Mouse (Mus musculus): ENCODE measurements around the gene Enc1. TPM values are rescaled to one million over a fixed set of nuclear protein-coding genes. Genes with fewer than 3 reads are reported as not detected.

Enc1 gene
- polyA plus RNA-seq, 1 experiment from 2014 or later: 54.9 TPM

DNA sequence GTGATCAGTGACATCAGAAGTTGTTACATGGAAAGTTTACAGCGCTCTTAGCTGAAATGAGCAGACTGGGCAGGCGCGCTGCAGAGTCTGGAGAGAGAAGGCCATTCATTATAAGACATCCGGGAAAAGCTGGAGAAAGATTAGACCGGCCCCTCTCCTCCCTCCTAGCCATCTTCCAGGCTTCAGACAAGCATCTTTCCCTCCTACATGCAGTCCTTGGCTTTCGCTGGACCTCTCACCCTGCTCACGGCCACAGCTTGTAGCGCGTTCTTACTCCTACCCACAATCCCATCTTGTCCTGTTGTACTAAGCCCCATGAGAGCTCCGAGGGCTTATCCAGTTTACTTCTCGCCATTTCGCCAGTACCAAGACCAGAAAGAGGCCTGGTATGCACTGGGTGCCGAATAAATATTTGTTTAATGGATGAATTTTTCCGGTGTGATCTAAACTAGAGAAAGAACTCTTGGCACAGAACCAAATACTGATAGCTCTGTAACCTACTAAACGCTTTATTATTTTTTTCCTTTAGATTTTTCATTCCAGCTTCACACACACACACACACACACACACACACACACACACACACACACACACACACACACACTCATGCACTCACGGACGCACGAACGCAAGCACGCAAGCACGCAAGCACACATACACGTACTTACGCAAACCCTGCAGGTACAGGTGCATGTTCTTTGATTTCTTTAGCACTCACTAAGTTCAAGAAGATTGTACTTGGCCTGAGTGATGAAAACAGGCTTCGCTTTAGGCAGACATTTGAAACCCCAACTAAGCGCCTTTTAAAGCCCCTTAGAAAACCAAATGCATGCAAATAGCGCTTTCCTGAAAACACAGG lies 41.4 kb downstream of the Enc1 start:
- Histone ChIP-seq H3K4me2 (peak overlapping the region; percentile 50), H3K36me3 (no peaks in the 10 kb centered on the region), H3K4me3 (peak overlapping the region; percentile 22), H3K9me3 (no peaks in the 10 kb centered on the region), H3K4me1 (replicated peaks) (peaks cover 14% of the 10 kb centered on the region), H3K27me3 (peaks cover 18% of the 10 kb centered on the region), H3K9ac (peak overlapping the region; percentile 47; the same call in 1 of the 2 replicates), H3K27ac (replicated peaks) (no peak overlapping the region)
- no peak for ATAC-seq (ENCODE audit: low read depth)
- WGBS: 24% methylated on average over 26 of the region's 26 CpGs

- H3K4me2 ChIP-seq: peak overlapping the region; percentile 50; the same call in 1 of the 2 replicates
- no peaks in the 10 kb centered on the region for H3K9me3 ChIP-seq
- no peak overlapping the region for H3K4me3 ChIP-seq
- no peak overlapping the region for H3K9ac ChIP-seq
- peaks cover 14% of the 10 kb centered on the region for H3K4me1 ChIP-seq (replicated peaks)
- no peaks in the 10 kb centered on the region for H3K36me3 ChIP-seq
- H3K27ac ChIP-seq (replicated peaks): no peak overlapping the region
- no peak for ATAC-seq (ENCODE audit: low read depth)
- WGBS: 11% methylated on average over 9 of the region's 9 CpGs
- peaks cover 18% of the 10 kb centered on the region for H3K27me3 ChIP-seq
These were observed 42.0 kb downstream of the Enc1 start for GRCm38 (mm10) chr13:97282911-97283281.

GRCm38 (mm10) chr13:97287046-97287445 lies 46.1 kb downstream of the Enc1 start:
- Histone ChIP-seq H3K9me3 (no peaks in the 10 kb centered on the region), H3K36me3 (no peaks in the 10 kb centered on the region), H3K4me3 (no peak overlapping the region), H3K27ac (replicated peaks) (no peak overlapping the region), H3K27me3 (peaks cover 15% of the 10 kb centered on the region), H3K4me2 (no peak overlapping the region), H3K4me1 (replicated peaks) (peaks cover 26% of the 10 kb centered on the region), H3K9ac (no peak overlapping the region)
- WGBS: 90% methylated on average over 3 of the region's 3 CpGs
- ATAC-seq (ENCODE audit: low read depth): no peak

DNA sequence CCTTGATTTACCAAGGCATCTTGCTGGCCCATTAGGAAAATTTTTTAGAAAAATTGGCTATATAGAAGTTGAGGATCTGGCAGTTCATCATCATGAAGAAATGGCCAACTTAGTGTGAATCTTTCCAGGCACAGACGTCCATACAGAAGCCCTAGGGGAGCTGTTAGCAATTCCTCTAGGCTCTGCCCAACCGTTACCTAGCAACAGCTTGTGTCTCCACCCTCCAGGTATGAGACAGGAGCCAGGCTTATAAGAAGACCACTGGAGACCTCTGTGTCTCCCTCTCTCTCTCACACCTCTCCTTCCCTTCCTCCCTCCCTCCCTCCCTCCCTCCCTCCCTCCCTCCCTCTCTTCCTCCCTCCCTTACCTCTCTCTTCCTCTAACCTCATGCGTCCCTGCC lies 49.8 kb downstream of the Enc1 start:
- Histone ChIP-seq H3K4me3 (no peak overlapping the region), H3K27ac (replicated peaks) (no peak overlapping the region; the same call in 1 of the 2 replicates), H3K9ac (no peak overlapping the region), H3K27me3 (no peaks in the 10 kb centered on the region), H3K4me1 (replicated peaks) (peaks cover 36% of the 10 kb centered on the region), H3K9me3 (no peaks in the 10 kb centered on the region), H3K36me3 (no peaks in the 10 kb centered on the region), H3K4me2 (no peak overlapping the region)
- no peak for ATAC-seq (ENCODE audit: low read depth)
- WGBS: 10% methylated on average over 2 of the region's 3 CpGs

GRCm38 (mm10) chr13:97291354-97291753 lies 50.4 kb downstream of the Enc1 start:
- Histone ChIP-seq H3K4me2 (no peak overlapping the region), H3K27ac (replicated peaks) (peak overlapping the region; percentile 34), H3K9ac (no peak overlapping the region; the same call in 1 of the 2 replicates), H3K36me3 (no peaks in the 10 kb centered on the region), H3K4me3 (no peak overlapping the region), H3K9me3 (no peaks in the 10 kb centered on the region), H3K4me1 (replicated peaks) (peaks cover 37% of the 10 kb centered on the region), H3K27me3 (no peaks in the 10 kb centered on the region)
- ATAC-seq (ENCODE audit: low read depth): 0 out of 2 replicates have a peak, but pooled peaks have one; percentile 30
- WGBS: 76% methylated on average over 17 of the region's 17 CpGs

GRCm38 (mm10) chr13:97292026-97292425 lies 51.1 kb downstream of the Enc1 start:
- 39% methylated on average over 8 of the region's 8 CpGs for WGBS
- no peak overlapping the region for H3K9ac ChIP-seq

DNA sequence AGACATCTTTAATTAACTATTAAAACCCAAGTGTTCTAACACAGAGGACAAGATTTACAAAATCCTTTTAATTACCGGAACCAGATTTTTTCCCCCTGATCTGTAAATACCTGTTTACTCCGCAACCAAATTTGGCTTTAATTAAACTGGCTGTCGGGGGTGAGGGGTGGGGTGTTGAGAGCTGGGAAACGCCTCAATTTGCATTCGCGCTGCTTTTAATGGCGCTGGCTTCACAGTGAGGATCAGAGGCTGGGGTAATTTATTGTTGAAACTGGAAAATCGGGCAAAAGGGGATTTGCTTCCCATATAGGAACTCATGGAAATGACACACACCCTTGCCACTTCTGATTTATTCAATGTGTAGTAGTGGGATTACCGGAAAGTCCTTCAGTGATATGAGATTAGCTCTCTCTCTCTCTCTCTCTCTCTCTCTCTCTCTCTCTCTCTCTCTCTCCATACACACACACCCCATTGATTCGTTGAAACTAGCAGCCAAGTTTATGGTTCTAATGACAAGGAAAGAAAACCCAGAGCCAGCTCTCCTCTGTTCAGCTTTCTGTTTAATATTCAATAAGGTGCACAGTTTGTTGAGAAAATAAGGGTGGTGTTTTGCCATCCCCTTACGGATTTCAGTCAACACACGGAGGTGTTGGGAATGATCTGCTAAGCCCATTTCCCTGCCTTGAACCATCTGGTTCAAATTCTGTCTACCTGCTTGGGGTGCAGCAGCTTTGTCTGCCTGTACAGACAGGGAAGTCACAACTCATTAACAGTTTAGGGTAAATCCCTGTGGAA lies 51.7 kb downstream of the Enc1 start:
- H3K4me3 ChIP-seq: 0 out of 2 replicates have a peak overlapping the region, but pooled peaks have one; percentile 3
- 10% methylated on average over 12 of the region's 12 CpGs for WGBS
- H3K36me3 ChIP-seq: no peaks in the 10 kb centered on the region
- peak overlapping the region; percentile 69 for H3K27ac ChIP-seq (replicated peaks)
- H3K27me3 ChIP-seq: no peaks in the 10 kb centered on the region
- no peaks in the 10 kb centered on the region for H3K9me3 ChIP-seq
- peak; percentile 64 for ATAC-seq (ENCODE audit: low read depth)
- H3K4me2 ChIP-seq: peak overlapping the region; percentile 43
- H3K9ac ChIP-seq: peak overlapping the region; percentile 55; the same call in 1 of the 2 replicates
- H3K4me1 ChIP-seq (replicated peaks): peaks cover 37% of the 10 kb centered on the region

More at GRCm38 (mm10) chr13:97292026-97292425, 51.1 kb downstream of the Enc1 start:
- Histone ChIP-seq H3K4me1 (replicated peaks) (peaks cover 37% of the 10 kb centered on the region), H3K4me2 (peak overlapping the region; percentile 43), H3K9me3 (no peaks in the 10 kb centered on the region), H3K4me3 (no peak overlapping the region), H3K27ac (replicated peaks) (peak overlapping the region; percentile 69), H3K27me3 (no peaks in the 10 kb centered on the region), H3K36me3 (no peaks in the 10 kb centered on the region)
- peak; percentile 73; the same call in 1 of the 2 replicates for ATAC-seq (ENCODE audit: low read depth)

- no peaks in the 10 kb centered on the region for H3K27me3 ChIP-seq
- H3K36me3 ChIP-seq: no peaks in the 10 kb centered on the region
- ATAC-seq (ENCODE audit: low read depth): no peak
These were observed 54.4 kb downstream of the Enc1 start for GRCm38 (mm10) chr13:97295101-97295852.

DNA sequence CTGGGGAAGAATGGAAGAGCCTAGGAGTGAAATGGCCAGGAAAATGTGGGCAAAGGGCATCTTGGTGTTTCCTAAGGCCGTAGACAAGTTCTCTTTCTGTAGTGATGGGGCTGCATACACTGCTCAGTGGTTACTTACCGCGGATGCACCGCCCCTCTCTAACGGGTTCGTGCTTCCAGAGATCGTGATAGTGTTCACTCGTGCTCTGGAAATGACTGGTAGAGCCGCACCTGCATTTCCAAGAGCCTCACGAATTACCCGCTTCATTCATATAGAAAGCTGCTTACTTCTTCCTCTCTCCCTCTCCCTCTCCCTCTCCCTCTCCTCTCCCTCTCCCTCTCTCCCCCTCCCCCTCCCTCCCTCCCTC lies 54.9 kb downstream of the Enc1 start:
- no peak overlapping the region for H3K4me2 ChIP-seq
- no peak overlapping the region for H3K4me3 ChIP-seq
- no peaks in the 10 kb centered on the region for H3K36me3 ChIP-seq
- H3K27ac ChIP-seq (replicated peaks): 0 out of 2 replicates have a peak overlapping the region, but pooled peaks have one; percentile 38
- no peak for ATAC-seq (ENCODE audit: low read depth)
- H3K9ac ChIP-seq: no peak overlapping the region
- H3K9me3 ChIP-seq: no peaks in the 10 kb centered on the region
- WGBS: 80% methylated on average over 11 of the region's 11 CpGs
- peaks cover 33% of the 10 kb centered on the region for H3K4me1 ChIP-seq (replicated peaks)
- H3K27me3 ChIP-seq: no peaks in the 10 kb centered on the region

More at GRCm38 (mm10) chr13:97295101-97295852, 54.4 kb downstream of the Enc1 start:
- H3K9ac ChIP-seq: no peak overlapping the region
- H3K27ac ChIP-seq (replicated peaks): 0 out of 2 replicates have a peak overlapping the region, but pooled peaks have one; percentile 38
- no peaks in the 10 kb centered on the region for H3K9me3 ChIP-seq
- no peak overlapping the region for H3K4me2 ChIP-seq
- 46% methylated on average over 9 of the region's 9 CpGs for WGBS
- H3K4me3 ChIP-seq: no peak overlapping the region
- H3K4me1 ChIP-seq (replicated peaks): peaks cover 37% of the 10 kb centered on the region

GRCm38 (mm10) chr13:97296281-97296680 lies 55.4 kb downstream of the Enc1 start:
- Histone ChIP-seq H3K4me1 (replicated peaks) (peaks cover 28% of the 10 kb centered on the region), H3K4me2 (no peak overlapping the region), H3K9me3 (no peaks in the 10 kb centered on the region), H3K27ac (replicated peaks) (no peak overlapping the region), H3K27me3 (no peaks in the 10 kb centered on the region), H3K9ac (no peak overlapping the region), H3K36me3 (no peaks in the 10 kb centered on the region), H3K4me3 (no peak overlapping the region)
- 79% methylated on average over 8 of the region's 8 CpGs for WGBS
- no peak for ATAC-seq (ENCODE audit: low read depth)

DNA sequence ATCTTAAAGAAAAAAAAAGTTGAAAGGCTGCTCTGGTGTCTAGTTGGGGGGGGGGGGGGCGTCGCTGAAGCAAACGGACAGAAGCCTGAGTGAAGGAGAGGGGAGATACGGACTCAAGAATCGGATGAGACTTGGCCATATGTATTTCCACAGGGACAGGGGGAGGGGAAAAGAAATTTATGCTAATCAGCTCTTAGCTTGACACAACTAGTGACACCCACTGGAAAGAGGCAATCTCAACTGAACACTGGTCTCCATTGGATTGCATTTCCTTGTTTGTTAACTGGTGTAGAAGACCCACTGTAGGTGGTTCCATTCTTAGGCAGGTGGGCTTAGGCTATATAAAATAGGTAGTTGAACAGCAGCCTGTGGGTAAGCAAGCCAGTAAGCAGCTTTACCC lies 55.9 kb downstream of the Enc1 start:
- H3K9me3 ChIP-seq: no peaks in the 10 kb centered on the region
- H3K27me3 ChIP-seq: no peaks in the 10 kb centered on the region
- no peak overlapping the region for H3K4me3 ChIP-seq
- no peaks in the 10 kb centered on the region for H3K36me3 ChIP-seq
- WGBS: 93% methylated on average over 5 of the region's 5 CpGs
- no peak overlapping the region for H3K9ac ChIP-seq
- no peak overlapping the region for H3K4me2 ChIP-seq
- H3K4me1 ChIP-seq (replicated peaks): peaks cover 24% of the 10 kb centered on the region
- no peak overlapping the region for H3K27ac ChIP-seq (replicated peaks)
- ATAC-seq (ENCODE audit: low read depth): no peak
